In the genomic region with DNA sequence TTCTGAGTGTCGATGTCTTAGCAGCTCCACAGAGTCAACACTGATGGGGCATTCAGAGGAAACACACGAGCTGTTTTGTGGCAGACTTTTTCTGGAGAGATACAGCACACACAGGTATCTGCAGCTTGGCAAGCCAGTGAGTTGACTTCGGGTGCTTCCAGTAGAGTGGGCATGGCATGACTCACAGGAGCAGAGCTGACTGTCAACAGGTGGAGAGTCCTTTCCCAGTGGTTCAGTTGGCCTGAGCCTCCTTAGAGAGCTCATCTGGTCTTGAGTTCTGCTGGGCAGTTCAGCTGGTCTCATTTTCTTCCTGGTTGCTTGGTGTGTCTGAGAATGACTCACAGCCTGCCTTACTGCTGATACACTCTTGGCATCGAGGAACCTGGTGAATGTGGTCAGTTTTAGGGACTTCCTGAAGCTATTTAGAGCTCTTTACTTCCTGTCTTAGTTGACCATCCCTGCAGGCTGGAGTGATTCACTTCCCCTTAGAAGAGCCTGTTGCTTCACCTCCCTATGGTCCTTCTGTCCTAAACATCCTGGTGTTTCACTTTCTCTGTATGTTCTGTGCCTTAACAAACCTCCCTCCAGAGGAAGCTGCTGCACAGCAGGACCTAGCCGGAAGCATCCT, we compare ENCODE assay signal across 16 mouse cellular contexts. TPM values are rescaled to one million over a fixed set of nuclear protein-coding genes. Genes with fewer than 3 reads are reported as not detected.
DNase-seq lines count a peak whose midpoint lies in the region; ATAC-seq and TF ChIP-seq lines count a peak whose summit lies in the region.
"Had no signal": no experiment of that assay in that cellular context is flagged by ENCODE, and none has a peak within 500 bp of the region (broad histone marks: within the 10 kb centered on the region; RNA-seq: fewer than 3 reads in every experiment).

No protein-coding gene starts in this region.

- intact Hi-C loops in gastrocnemius, adult 2 months (cut with DNase I): no loop called here
- intact Hi-C loops in gastrocnemius, postnatal 14 days (cut with DNase I; ENCODE audit: low total_unique reads): no loop called here

- no peak for TF ChIP-seq CTCF in gastrocnemius, adult 2 months (IDR thresholded peaks at IDR 0.05)
- TF ChIP-seq CTCF in bone marrow, adult 2 months (IDR thresholded peaks at IDR 0.05; ENCODE audit: control insufficient read depth, insufficient read depth, low read length): no peak

- WGBS in bone marrow, adult 2 months: 52% methylated on average over 5 of the region's 5 CpGs

- ATAC-seq in megakaryocyte, adult 5-6 weeks (ENCODE audit: poor library complexity, severe bottlenecking): peak; percentile 94

- H3K27ac ChIP-seq in gastrocnemius, adult 2 months: peak overlapping the region; percentile 21; the same call in 1 of the 2 replicates
- peak overlapping the region; percentile 15; the same call in 1 of the 2 replicates for H3K27ac ChIP-seq in bone marrow, adult 2 months (ENCODE audit: control insufficient read depth, insufficient read depth, low read depth, low read length, poor library complexity)
- H3K27ac ChIP-seq: left cerebral cortex, adult 2 months; midbrain, embryonic 10.5 days; neural tube, embryonic 13.5 days; stomach, embryonic 15.5 days had no signal

- no peak overlapping the region for H3K4me3 ChIP-seq in gastrocnemius, adult 2 months
- H3K4me3 ChIP-seq in bone marrow, adult 2 months (replicated peaks; ENCODE audit: control insufficient read depth, low read depth, low read length): no peak overlapping the region
- H3K4me3 ChIP-seq: left cerebral cortex, adult 2 months; midbrain, embryonic 10.5 days; neural tube, embryonic 13.5 days; stomach, embryonic 15.5 days had no signal

- TF ChIP-seq POLR2A in bone marrow, adult 2 months (IDR thresholded peaks at IDR 0.05; ENCODE audit: borderline replicate concordance, control insufficient read depth, low read depth, low read length): no peak

- no peak for DNase-seq in gastrocnemius, adult 2 months
- DNase-seq in gastrocnemius, postnatal 14 days: no peak
- peak; percentile 100 for DNase-seq in 416B (ENCODE audit: low read depth)
- DNase-seq in neural tube, embryonic 10.5 days (ENCODE audit: extremely low spot score, low spot score): no peak
- DNase-seq in ovary, postnatal 14 days (ENCODE audit: low spot score): no peak
- no peak for DNase-seq in gastrocnemius, adult 8-10 months (ENCODE audit: low spot score in 2 of 2)
- DNase-seq: embryo, embryonic 11 days; gastrocnemius, postnatal 25 days; kidney, postnatal 4 days; right cerebral cortex, postnatal 25 days had no signal

- H3K4me1 ChIP-seq in bone marrow, adult 2 months (ENCODE audit: control insufficient read depth, insufficient read depth, low read length): no peaks in the 10 kb centered on the region
- H3K4me1 ChIP-seq: midbrain, embryonic 10.5 days; stomach, embryonic 15.5 days had no signal

RNA-seq across cellular contexts. Expression of a gene that starts 39.8 kb away (rescaled TPM):
- total RNA-seq in gastrocnemius, adult 2 months (2021): 10 to 100 TPM; 30.3 to 50.9 TPM
- total RNA-seq in gastrocnemius, postnatal 14 days (2021): 10 to 100 TPM; 54.5 to 64.7 TPM
- polyA plus RNA-seq in bone marrow, adult 2 months (2011; ENCODE audit: insufficient read depth, insufficient read length, low replicate concordance, missing spikeins): 8.3 and 18.6 TPM in 2 replicates
- total RNA-seq in megakaryocyte, adult 5-6 weeks (2015): 39.5 and 48.5 TPM in 2 replicates
- 25.0 and 27.0 TPM in 2 replicates for total RNA-seq in megakaryocyte, adult 5-6 weeks (2017)
- 10 to 100 TPM; 26.8 to 33.1 (median 29.5) TPM for total RNA-seq in gastrocnemius, adult 8-10 months (2022)
